19 mouse cellular contexts compared by ENCODE assay signal in genomic region chr15:3388485-3388884, GRCm38 (mm10).
DNase-seq lines count a peak whose midpoint lies in the region; ATAC-seq and TF ChIP-seq lines count a peak whose summit lies in the region.
"Had no signal": no experiment of that assay in that cellular context is flagged by ENCODE, and none has a peak within 500 bp of the region (broad histone marks: within the 10 kb centered on the region; RNA-seq: fewer than 3 reads in every experiment).

No protein-coding gene starts in this region.

- H3K4me3 ChIP-seq in embryonic facial prominence, embryonic 11.5 days (ENCODE audit: low read depth, low read length) = no peak overlapping the region
- no peak overlapping the region for H3K4me3 ChIP-seq in embryonic facial prominence, embryonic 10.5 days
- H3K4me3 ChIP-seq in kidney, postnatal 0 days (replicated peaks; ENCODE audit: low read depth, low read length) = no peak overlapping the region
- no peak overlapping the region for H3K4me3 ChIP-seq in layer of hippocampus, adult 2 months
- H3K4me3 ChIP-seq in forebrain, embryonic 11.5 days (ENCODE audit: low read depth, low read length) = no peak overlapping the region
- H3K4me3 ChIP-seq: forebrain, embryonic 15.5 days; gastrocnemius, adult 2 months; heart, embryonic 12.5 days; neural tube, embryonic 13.5 days had no signal

- TF ChIP-seq CTCF in kidney, postnatal 0 days (IDR thresholded peaks at IDR 0.05; ENCODE audit: low read depth) = no peak
- TF ChIP-seq CTCF in layer of hippocampus, adult 2 months (conservative IDR thresholded peaks at IDR 0.05) = no peak

- WGBS in embryonic facial prominence, embryonic 11.5 days = 32% methylated on average over 2 of the region's 2 CpGs
- 54% methylated on average over 2 of the region's 2 CpGs for WGBS in embryonic facial prominence, embryonic 10.5 days
- 64% methylated on average over 2 of the region's 2 CpGs for WGBS in kidney, postnatal 0 days
- WGBS in forebrain, embryonic 11.5 days = 85% methylated on average over 2 of the region's 2 CpGs

- H3K36me3 ChIP-seq in embryonic facial prominence, embryonic 11.5 days (replicated peaks; ENCODE audit: control insufficient read depth, insufficient read depth, low read depth, low read length) = no peaks in the 10 kb centered on the region
- no peaks in the 10 kb centered on the region for H3K36me3 ChIP-seq in embryonic facial prominence, embryonic 10.5 days (replicated peaks)
- no peaks in the 10 kb centered on the region for H3K36me3 ChIP-seq in kidney, postnatal 0 days (ENCODE audit: insufficient read depth, low read length)
- no peaks in the 10 kb centered on the region for H3K36me3 ChIP-seq in forebrain, embryonic 11.5 days (ENCODE audit: control insufficient read depth, insufficient read depth, low read length)
- H3K36me3 ChIP-seq: forebrain, embryonic 15.5 days; heart, embryonic 12.5 days; neural tube, embryonic 13.5 days had no signal

- H3K9me3 ChIP-seq in embryonic facial prominence, embryonic 11.5 days (replicated peaks; ENCODE audit: control insufficient read depth, low read length) = no peaks in the 10 kb centered on the region
- H3K9me3 ChIP-seq in embryonic facial prominence, embryonic 10.5 days = no peaks in the 10 kb centered on the region
- no peaks in the 10 kb centered on the region for H3K9me3 ChIP-seq in kidney, postnatal 0 days (replicated peaks; ENCODE audit: low read length)
- no peaks in the 10 kb centered on the region for H3K9me3 ChIP-seq in forebrain, embryonic 11.5 days (ENCODE audit: control insufficient read depth, low read length)
- H3K9me3 ChIP-seq: forebrain, embryonic 15.5 days; heart, embryonic 12.5 days; neural tube, embryonic 13.5 days had no signal

- H3K4me1 ChIP-seq in embryonic facial prominence, embryonic 11.5 days (ENCODE audit: control insufficient read depth, insufficient read depth, low read length) = no peaks in the 10 kb centered on the region
- peaks cover 5% of the 10 kb centered on the region; the same call in 1 of the 2 replicates for H3K4me1 ChIP-seq in embryonic facial prominence, embryonic 10.5 days
- no peaks in the 10 kb centered on the region for H3K4me1 ChIP-seq in kidney, postnatal 0 days (replicated peaks; ENCODE audit: insufficient read depth, low read length)
- no peaks in the 10 kb centered on the region for H3K4me1 ChIP-seq in forebrain, embryonic 11.5 days (replicated peaks; ENCODE audit: control insufficient read depth, insufficient read depth, low read length)
- H3K4me1 ChIP-seq: forebrain, embryonic 15.5 days; heart, embryonic 12.5 days; neural tube, embryonic 13.5 days had no signal

- ATAC-seq in embryonic facial prominence, embryonic 11.5 days (replicated peaks; ENCODE audit: insufficient number of reproducible peaks, low FRiP score, low TSS enrichment, low read depth) = no peak
- ATAC-seq in kidney, postnatal 0 days (replicated peaks; ENCODE audit: low FRiP score, low read depth) = no peak
- no peak for ATAC-seq in forebrain, embryonic 11.5 days (replicated peaks; ENCODE audit: low FRiP score)
- ATAC-seq: forebrain, embryonic 15.5 days had no signal

- DNase-seq in embryonic facial prominence, embryonic 11.5 days (ENCODE audit: low spot score) = peak; percentile 57
- DNase-seq in embryonic facial prominence, embryonic 10.5 days (ENCODE audit: low spot score) = no peak
- DNase-seq in kidney, postnatal 0 days (ENCODE audit: low spot score) = peak; percentile 54
- no peak for DNase-seq in kidney, postnatal 14 days
- DNase-seq in adipocyte (ENCODE audit: low spot score) = peak; percentile 58
- peak; percentile 15 for DNase-seq in skeletal muscle tissue, adult 2 months (ENCODE audit: low read depth, low spot score)
- DNase-seq in layer of hippocampus, adult 2 months (ENCODE audit: low spot score in 2 of 2) = no peak
- DNase-seq in forebrain, embryonic 11.5 days (ENCODE audit: low spot score) = no peak
- DNase-seq: cerebellum, adult 18-20 months; gastrocnemius, adult 2 months; kidney, adult 2 months; kidney, postnatal 4 days; layer of hippocampus, postnatal 36 days; left cerebral cortex, postnatal 4 days had no signal

- H3K27ac ChIP-seq in embryonic facial prominence, embryonic 11.5 days (replicated peaks; ENCODE audit: low read depth, low read length) = no peak overlapping the region
- no peak overlapping the region for H3K27ac ChIP-seq in embryonic facial prominence, embryonic 10.5 days (replicated peaks)
- no peak overlapping the region for H3K27ac ChIP-seq in kidney, postnatal 0 days
- no peak overlapping the region for H3K27ac ChIP-seq in layer of hippocampus, adult 2 months
- no peak overlapping the region for H3K27ac ChIP-seq in forebrain, embryonic 11.5 days (ENCODE audit: low read depth, low read length)
- H3K27ac ChIP-seq: forebrain, embryonic 15.5 days; gastrocnemius, adult 2 months; hindbrain, embryonic 14.5 days; liver, embryonic 14.5 days; neural tube, embryonic 13.5 days had no signal

- H3K4me2 ChIP-seq in embryonic facial prominence, embryonic 11.5 days (ENCODE audit: low read depth, low read length) = no peak overlapping the region
- no peak overlapping the region for H3K4me2 ChIP-seq in kidney, postnatal 0 days (ENCODE audit: low read length)
- H3K4me2 ChIP-seq in forebrain, embryonic 11.5 days (ENCODE audit: low read depth, low read length, severe bottlenecking) = no peak overlapping the region
- H3K4me2 ChIP-seq: forebrain, embryonic 15.5 days; heart, embryonic 12.5 days; hindbrain, embryonic 14.5 days; neural tube, embryonic 13.5 days had no signal

- no peaks in the 10 kb centered on the region for H3K27me3 ChIP-seq in embryonic facial prominence, embryonic 11.5 days (ENCODE audit: control insufficient read depth, insufficient read depth, low read length)
- H3K27me3 ChIP-seq in embryonic facial prominence, embryonic 10.5 days (replicated peaks; ENCODE audit: low read depth, poor library complexity, severe bottlenecking) = no peaks in the 10 kb centered on the region
- no peaks in the 10 kb centered on the region for H3K27me3 ChIP-seq in kidney, postnatal 0 days (ENCODE audit: insufficient read depth, low read length)
- H3K27me3 ChIP-seq in forebrain, embryonic 11.5 days (ENCODE audit: control insufficient read depth, insufficient read depth, low read length) = no peaks in the 10 kb centered on the region
- H3K27me3 ChIP-seq: forebrain, embryonic 15.5 days; heart, embryonic 12.5 days; neural tube, embryonic 13.5 days had no signal

- no peak overlapping the region for H3K9ac ChIP-seq in embryonic facial prominence, embryonic 11.5 days (replicated peaks; ENCODE audit: low read length)
- H3K9ac ChIP-seq in kidney, postnatal 0 days (ENCODE audit: low read depth, low read length) = no peak overlapping the region
- H3K9ac ChIP-seq in forebrain, embryonic 11.5 days (ENCODE audit: low read length) = no peak overlapping the region
- H3K9ac ChIP-seq: forebrain, embryonic 15.5 days; heart, embryonic 12.5 days; hindbrain, embryonic 14.5 days; liver, embryonic 14.5 days; neural tube, embryonic 13.5 days had no signal

Comparison
In these comparisons a context has a peak if more than half of its experiments do, and no peak if none do; other contexts are left out.
1. DNase-seq: peak in embryonic facial prominence, embryonic 11.5 days (single experiment), kidney, postnatal 0 days (single experiment), adipocyte (single experiment) and skeletal muscle tissue, adult 2 months (single experiment); none in embryonic facial prominence, embryonic 10.5 days (single experiment), kidney, postnatal 14 days (single experiment), layer of hippocampus, adult 2 months (0 of 2) and forebrain, embryonic 11.5 days (single experiment).